Mouse (Mus musculus) midbrain, embryonic 12.5 days (tissue): Measurements from ENCODE around the gene 1700020N01Rik. TPM values are rescaled to one million over a fixed set of nuclear protein-coding genes. Genes with fewer than 3 reads are reported as not detected.

Experiments
- ATAC-seq: fragments of 200-750 bp; cut with Nextera tagmentation; 2 replicates; pipeline ENCODE4 v1.8.0; 2017; ENCODE audit warnings: low read depth, moderate TSS enrichment, moderate library complexity; ENCODE audit not compliant: low FRiP score
- H3K27ac ChIP-seq: fragments of 300-500 bp; sonication (generic); replicated peaks from 2 replicates; pipeline ENCODE4 v1.5.1; 2016; ENCODE audit warnings: mild to moderate bottlenecking
- H3K27me3 ChIP-seq: fragments of 300-500 bp; sonication (generic); 2 replicates; pipeline ENCODE4 v1.6.1; 2016; ENCODE audit warnings: mild to moderate bottlenecking
- H3K36me3 ChIP-seq: fragments of 300-500 bp; sonication (generic); 2 replicates; pipeline ENCODE4 v1.6.1; 2016
- H3K4me1 ChIP-seq: fragments of 300-500 bp; sonication (generic); 2 replicates; pipeline ENCODE4 v1.6.1; 2016
- H3K4me2 ChIP-seq: fragments of 300-500 bp; sonication (generic); replicated peaks from 2 replicates; pipeline ENCODE4 v1.6.1; 2016; ENCODE audit warnings: mild to moderate bottlenecking, moderate library complexity
- H3K4me3 ChIP-seq: fragments of 300-500 bp; sonication (generic); 2 replicates; pipeline ENCODE4 v1.5.1; 2016; ENCODE audit warnings: mild to moderate bottlenecking
- H3K9ac ChIP-seq: fragments of 300-500 bp; sonication (generic); replicated peaks from 2 replicates; pipeline ENCODE4 v1.6.1; 2016; ENCODE audit warnings: mild to moderate bottlenecking, moderate library complexity
- H3K9me3 ChIP-seq: fragments of 300-500 bp; sonication (generic); 2 replicates; pipeline ENCODE4 v1.6.1; 2016; ENCODE audit warnings: mild to moderate bottlenecking
- WGBS: fragments of 180-500 bp; shearing (Covaris S2); methylation state at CpG from one replicate; pipeline ENCODE4 v1.1.7; 2016; 5-methylcytosine and 5-hydroxymethylcytosine counted together
- polyA plus RNA-seq: library from polyadenylated mRNA; unstranded; fragments of >200 nt; fragmentation: Nextera tagmentation; extraction: Ambion mirVana; gene quantifications from 2 replicates; pipeline ENCODE4 v1.2.1, GENCODE M21; 2016

Gene 1700020N01Rik
- polyA plus RNA-seq, 1 experiment from 2014 or later: not detected

DNA sequence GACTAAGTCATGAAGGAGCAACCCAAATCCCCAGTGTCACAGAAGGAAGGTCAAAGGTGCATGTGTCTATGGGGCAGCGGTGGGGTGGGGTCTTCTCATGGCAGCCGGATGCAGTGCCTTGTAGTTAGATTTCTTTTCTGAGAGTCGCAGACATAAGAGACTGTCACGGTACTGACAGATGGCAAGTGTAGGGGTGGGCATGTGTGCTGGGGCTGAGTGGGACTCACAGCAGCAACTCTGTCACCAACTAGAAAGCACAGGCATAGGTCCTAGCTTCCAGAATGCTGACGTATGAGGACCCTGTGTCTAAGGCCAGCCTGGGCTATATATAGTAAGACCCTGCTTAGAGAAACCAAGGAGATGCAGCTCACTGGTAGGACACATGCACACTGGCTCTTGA, 12.7 kb downstream of the 1700020N01Rik start:
- no peaks in the 10 kb centered on the region for H3K9me3 ChIP-seq
- H3K27me3 ChIP-seq: no peaks in the 10 kb centered on the region
- H3K36me3 ChIP-seq: no peaks in the 10 kb centered on the region
- ATAC-seq: no peak
- no peak overlapping the region for H3K4me2 ChIP-seq
- H3K4me1 ChIP-seq: peaks cover 9% of the 10 kb centered on the region; the same call in 1 of the 2 replicates
- H3K9ac ChIP-seq: no peak overlapping the region
- 69% methylated on average over 5 of the region's 5 CpGs for WGBS
- no peak overlapping the region for H3K4me3 ChIP-seq
- H3K27ac ChIP-seq: no peak overlapping the region

DNA sequence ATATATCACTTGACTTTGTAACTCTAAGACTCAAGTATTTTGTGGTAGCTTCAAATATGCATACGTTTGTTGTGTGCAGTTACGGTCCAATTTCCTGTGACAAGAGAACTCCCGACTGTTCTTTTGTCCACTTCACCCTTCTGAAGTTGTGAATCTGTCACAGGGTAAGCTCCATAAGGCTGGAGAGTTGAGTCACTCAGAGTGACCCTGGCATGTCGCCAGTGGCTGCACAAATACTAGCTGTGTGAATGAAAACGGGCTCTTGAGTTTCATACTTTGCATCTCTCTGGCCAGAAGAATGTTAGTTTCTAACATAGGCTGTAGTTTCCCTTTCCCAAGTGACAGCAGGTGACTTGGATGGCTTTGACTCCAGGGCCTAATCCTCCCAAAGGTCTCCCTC, 14.0 kb downstream of the 1700020N01Rik start:
- Histone ChIP-seq H3K9me3 (no peaks in the 10 kb centered on the region), H3K27me3 (no peaks in the 10 kb centered on the region), H3K36me3 (no peaks in the 10 kb centered on the region), H3K9ac (no peak overlapping the region), H3K4me3 (no peak overlapping the region), H3K4me1 (peaks cover 9% of the 10 kb centered on the region; the same call in 1 of the 2 replicates), H3K4me2 (no peak overlapping the region), H3K27ac (no peak overlapping the region)
- WGBS: 71% methylated on average over 5 of the region's 5 CpGs
- no peak for ATAC-seq

DNA sequence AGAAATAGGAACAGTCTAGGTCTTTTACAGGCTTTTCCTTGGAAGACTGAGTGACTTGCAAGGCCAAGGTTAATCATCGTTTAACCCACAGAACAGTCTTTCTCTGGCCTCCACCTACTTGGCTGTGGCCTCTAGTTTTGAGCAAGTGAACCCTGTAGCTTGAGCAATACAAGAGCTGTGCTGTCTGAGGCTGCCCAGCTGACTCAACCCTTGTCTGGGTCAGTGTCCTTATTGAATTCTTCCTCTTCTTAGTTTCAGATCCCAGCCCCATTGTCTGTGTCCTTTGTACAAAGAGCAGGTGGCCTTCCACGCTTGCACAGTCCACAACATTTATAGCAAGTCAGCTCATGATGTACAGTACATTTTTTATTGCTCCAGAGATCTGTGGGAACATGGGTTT, 16.6 kb downstream of the 1700020N01Rik start:
- Histone ChIP-seq H3K27me3 (no peaks in the 10 kb centered on the region), H3K9me3 (no peaks in the 10 kb centered on the region), H3K4me2 (no peak overlapping the region), H3K36me3 (no peaks in the 10 kb centered on the region), H3K27ac (no peak overlapping the region), H3K4me1 (peaks cover 9% of the 10 kb centered on the region; the same call in 1 of the 2 replicates), H3K9ac (no peak overlapping the region), H3K4me3 (no peak overlapping the region)
- ATAC-seq: no peak
- WGBS: 79% methylated on average over 2 of the region's 2 CpGs

GRCm38 (mm10) chr10:21613021-21613860, 20.3 kb downstream of the 1700020N01Rik start:
- no peaks in the 10 kb centered on the region for H3K36me3 ChIP-seq
- no peaks in the 10 kb centered on the region for H3K27me3 ChIP-seq
- H3K4me3 ChIP-seq: no peak overlapping the region
- no peak for ATAC-seq
- H3K9me3 ChIP-seq: no peaks in the 10 kb centered on the region
- H3K9ac ChIP-seq: no peak overlapping the region
- no peaks in the 10 kb centered on the region for H3K4me1 ChIP-seq
- 82% methylated on average over 4 of the region's 4 CpGs for WGBS
- H3K27ac ChIP-seq: no peak overlapping the region
- H3K4me2 ChIP-seq: no peak overlapping the region

- H3K27ac ChIP-seq: no peak overlapping the region
- H3K4me3 ChIP-seq: no peak overlapping the region
- H3K9me3 ChIP-seq: no peaks in the 10 kb centered on the region
- no peak overlapping the region for H3K4me2 ChIP-seq
- no peaks in the 10 kb centered on the region for H3K4me1 ChIP-seq
- no peak overlapping the region for H3K9ac ChIP-seq
- no peaks in the 10 kb centered on the region for H3K36me3 ChIP-seq
- no peaks in the 10 kb centered on the region for H3K27me3 ChIP-seq
- WGBS: 89% methylated on average over 1 of the region's 1 CpGs
- ATAC-seq: no peak
Observed at GRCm38 (mm10) chr10:21614520-21614919, 21.6 kb downstream of the 1700020N01Rik start.

DNA sequence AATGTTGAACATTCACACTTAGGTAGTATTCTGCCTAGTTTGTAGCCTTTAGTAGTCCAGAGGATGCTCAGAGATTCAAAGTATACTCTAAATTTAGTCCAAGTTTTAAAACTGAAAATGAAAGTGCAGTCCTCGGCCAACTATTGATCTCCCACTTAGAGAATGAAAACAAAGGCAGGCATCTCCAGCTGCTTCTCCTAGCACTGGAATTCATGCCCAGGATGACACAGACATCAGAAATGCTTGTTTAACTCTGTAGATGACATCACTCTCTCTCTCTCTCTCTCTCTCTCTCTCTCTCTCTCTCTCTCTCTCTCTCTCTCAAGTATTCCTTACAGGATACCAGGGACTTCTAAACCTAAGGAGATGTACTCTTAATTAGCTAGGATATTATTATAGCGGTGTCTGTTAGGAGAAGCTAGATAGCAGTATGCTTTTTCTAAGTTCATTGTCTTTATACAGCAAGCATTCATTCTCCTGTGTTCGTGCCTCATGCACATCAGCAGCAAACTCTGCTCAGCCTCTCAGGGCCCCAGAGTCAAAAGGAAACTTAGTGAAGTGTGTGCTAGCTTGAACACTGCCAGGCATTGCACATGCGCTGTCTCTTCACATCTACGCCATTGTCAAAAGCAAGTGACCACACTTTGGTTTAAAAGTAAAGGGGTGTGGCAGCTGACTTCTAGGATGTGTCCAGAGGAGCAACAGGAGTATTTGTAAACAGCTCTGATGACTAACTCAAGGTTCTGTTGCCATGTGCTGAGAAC, 26.0 kb downstream of the 1700020N01Rik start:
- WGBS: 80% methylated on average over 5 of the region's 5 CpGs
- no peak for ATAC-seq
- no peak overlapping the region for H3K4me2 ChIP-seq
- no peaks in the 10 kb centered on the region for H3K9me3 ChIP-seq
- no peaks in the 10 kb centered on the region for H3K27me3 ChIP-seq
- H3K4me3 ChIP-seq: no peak overlapping the region
- H3K4me1 ChIP-seq: no peaks in the 10 kb centered on the region
- H3K36me3 ChIP-seq: no peaks in the 10 kb centered on the region
- no peak overlapping the region for H3K9ac ChIP-seq
- H3K27ac ChIP-seq: no peak overlapping the region

GRCm38 (mm10) chr10:21622065-21622464, 29.1 kb downstream of the 1700020N01Rik start:
- no peak overlapping the region for H3K27ac ChIP-seq
- no peaks in the 10 kb centered on the region for H3K36me3 ChIP-seq
- no peak for ATAC-seq
- no peak overlapping the region for H3K4me3 ChIP-seq
- no peaks in the 10 kb centered on the region for H3K4me1 ChIP-seq
- H3K9me3 ChIP-seq: no peaks in the 10 kb centered on the region
- WGBS: 87% methylated on average over 7 of the region's 7 CpGs
- H3K9ac ChIP-seq: no peak overlapping the region
- no peak overlapping the region for H3K4me2 ChIP-seq
- no peaks in the 10 kb centered on the region for H3K27me3 ChIP-seq

- no peak overlapping the region for H3K4me2 ChIP-seq
- ATAC-seq: no peak
- no peaks in the 10 kb centered on the region for H3K4me1 ChIP-seq
- no peaks in the 10 kb centered on the region for H3K36me3 ChIP-seq
- 85% methylated on average over 5 of the region's 5 CpGs for WGBS
- H3K27me3 ChIP-seq: no peaks in the 10 kb centered on the region
- H3K9ac ChIP-seq: no peak overlapping the region
- no peaks in the 10 kb centered on the region for H3K9me3 ChIP-seq
- no peak overlapping the region for H3K4me3 ChIP-seq
- no peak overlapping the region for H3K27ac ChIP-seq
Observed at GRCm38 (mm10) chr10:21628555-21628954, 35.6 kb downstream of the 1700020N01Rik start.

DNA sequence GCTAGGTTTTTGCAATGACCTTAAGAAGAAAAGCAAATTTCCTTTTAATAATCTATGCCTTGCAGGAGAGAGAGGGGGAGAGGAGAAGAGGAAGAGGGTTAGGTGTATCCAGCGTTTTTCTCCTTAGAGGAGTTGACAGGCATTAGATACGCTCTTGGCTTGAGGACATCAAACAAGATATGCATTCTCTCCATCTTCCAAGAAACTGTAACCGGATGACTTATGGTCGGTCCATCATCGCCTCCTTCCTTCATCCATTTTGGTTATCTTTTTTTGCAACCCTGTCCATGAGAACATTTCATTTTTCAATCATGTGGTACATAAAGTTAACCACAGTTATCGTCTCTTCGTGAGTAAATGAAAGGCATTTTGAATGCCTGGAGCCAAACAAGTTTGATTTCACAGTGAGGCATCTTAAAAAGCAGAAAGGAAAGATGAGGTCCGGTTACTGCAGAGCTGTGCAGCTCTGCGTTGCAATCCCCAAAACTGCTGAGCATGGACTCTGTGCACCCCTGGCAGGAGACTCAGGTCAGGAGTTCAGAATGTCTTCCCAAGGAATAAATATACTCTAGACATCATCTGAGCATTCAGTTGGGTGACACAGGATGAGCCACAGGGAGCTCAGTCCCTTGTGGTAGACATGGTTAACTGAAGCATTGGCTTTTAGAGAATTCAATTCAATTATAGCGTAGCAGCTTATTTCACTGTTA, 36.2 kb downstream of the 1700020N01Rik start:
- no peaks in the 10 kb centered on the region for H3K36me3 ChIP-seq
- H3K9ac ChIP-seq: no peak overlapping the region
- H3K4me2 ChIP-seq: no peak overlapping the region
- H3K27me3 ChIP-seq: no peaks in the 10 kb centered on the region
- ATAC-seq: no peak
- H3K4me1 ChIP-seq: no peaks in the 10 kb centered on the region
- H3K4me3 ChIP-seq: no peak overlapping the region
- no peaks in the 10 kb centered on the region for H3K9me3 ChIP-seq
- WGBS: 87% methylated on average over 10 of the region's 10 CpGs
- no peak overlapping the region for H3K27ac ChIP-seq

DNA sequence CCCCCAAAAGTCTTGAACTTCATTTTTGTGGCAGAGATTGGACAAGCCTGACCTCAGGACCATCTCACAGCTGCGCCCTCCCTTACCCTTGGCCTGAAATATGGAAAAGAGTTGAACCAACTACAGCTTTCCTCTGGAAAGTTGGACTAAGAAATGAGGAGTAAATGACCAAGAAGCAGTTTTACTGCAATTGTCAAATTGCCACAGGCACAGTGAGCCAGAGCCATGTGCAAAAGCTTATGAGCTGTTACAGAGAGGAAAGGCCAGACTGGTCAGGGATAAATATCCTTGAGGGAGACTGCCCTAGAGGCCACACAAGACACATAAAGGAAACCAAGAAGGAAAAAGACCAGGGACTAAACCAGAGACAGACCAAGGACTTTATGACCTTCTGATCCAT, 38.5 kb downstream of the 1700020N01Rik start:
- no peak overlapping the region for H3K9ac ChIP-seq

DNA sequence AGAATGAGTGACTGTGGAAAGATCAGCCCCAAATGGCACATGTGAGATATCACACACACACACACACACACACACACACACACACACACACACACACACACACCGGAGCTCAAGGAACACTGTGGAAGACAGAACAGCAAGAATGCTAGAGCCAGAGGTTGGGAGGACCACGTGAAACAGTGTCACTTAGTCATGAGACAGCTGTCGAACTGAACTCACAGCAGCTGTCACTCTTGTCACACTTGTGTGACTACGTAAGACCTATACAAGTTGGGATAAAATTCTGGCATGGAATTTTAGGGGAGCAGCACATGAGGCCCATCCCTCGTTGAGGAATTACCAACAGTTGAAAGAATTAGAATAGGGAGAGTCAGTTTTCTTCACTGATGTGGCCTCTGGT, 39.7 kb downstream of the 1700020N01Rik start:
- Histone ChIP-seq H3K4me3 (no peak overlapping the region), H3K4me1 (no peaks in the 10 kb centered on the region), H3K36me3 (no peaks in the 10 kb centered on the region), H3K27ac (no peak overlapping the region), H3K9me3 (no peaks in the 10 kb centered on the region), H3K9ac (no peak overlapping the region), H3K27me3 (no peaks in the 10 kb centered on the region), H3K4me2 (no peak overlapping the region)
- 73% methylated on average over 5 of the region's 5 CpGs for WGBS
- no peak for ATAC-seq

More for the DNA sequence above, 38.5 kb downstream of the 1700020N01Rik start:
- H3K9me3 ChIP-seq: no peaks in the 10 kb centered on the region
- H3K4me2 ChIP-seq: no peak overlapping the region
- H3K27ac ChIP-seq: no peak overlapping the region
- ATAC-seq: no peak
- WGBS: 86% methylated on average over 1 of the region's 1 CpGs
- no peak overlapping the region for H3K4me3 ChIP-seq
- no peaks in the 10 kb centered on the region for H3K4me1 ChIP-seq
- H3K36me3 ChIP-seq: no peaks in the 10 kb centered on the region
- no peaks in the 10 kb centered on the region for H3K27me3 ChIP-seq
